Mouse (Mus musculus) common myeloid progenitor, adult 5-6 weeks (primary cell): ENCODE results near the gene Gm7903. TPM values are rescaled to one million over a fixed set of nuclear protein-coding genes. Genes with fewer than 3 reads are reported as not detected.
"Not testable (repeated sequence)": the region's sequence is repeated elsewhere in the genome, so short reads cannot be mapped to it uniquely, and the experiment has no call there.

Experiments
- ATAC-seq: replicated peaks from 2 replicates; pipeline ENCODE4 v1.8.0; 2016; ENCODE audit warnings: low read depth, mild to moderate bottlenecking, moderate TSS enrichment, inconsistent platforms; ENCODE audit not compliant: poor library complexity, severe bottlenecking
- total RNA-seq: library from RNA; stranded (forward); fragments of 200-1000, 187-1606 nt; gene quantifications from 2 replicates; pipeline ENCODE4 v1.2.3, GENCODE M21; 2017

Gene Gm7903
- total RNA-seq, result not detected in 2 replicates

- not testable (repeated sequence) for ATAC-seq
Measured at GRCm38 (mm10) chrX:135433535-135433934, at the start of gene Gm7903. Gene Gm7903 (plus strand): TSS chrX:135433835.

GRCm38 (mm10) chrX:135403578-135403977 lies 30.1 kb upstream of the Gm7903 start:
- ATAC-seq, result not testable (repeated sequence)

- peak; percentile 58; the same call in 1 of the 2 replicates for ATAC-seq
Measured at GRCm38 (mm10) chrX:135421203-135421602, 12.4 kb upstream of the Gm7903 start.

- ATAC-seq, result not testable (repeated sequence)
Measured at GRCm38 (mm10) chrX:135421824-135422223, 11.8 kb upstream of the Gm7903 start.

GRCm38 (mm10) chrX:135422473-135422872 lies 11.2 kb upstream of the Gm7903 start:
- ATAC-seq, result not testable (repeated sequence)

- ATAC-seq, result not testable (repeated sequence)
Measured at GRCm38 (mm10) chrX:135464160-135464559, 30.5 kb downstream of the Gm7903 start.

GRCm38 (mm10) chrX:135481902-135482301 lies 48.3 kb downstream of the Gm7903 start:
- ATAC-seq, result 0 out of 2 replicates have a peak, but pooled peaks have one; percentile 42

GRCm38 (mm10) chrX:135483183-135483582 lies 49.5 kb downstream of the Gm7903 start:
- 0 out of 2 replicates have a peak, but pooled peaks have one; percentile 62 for ATAC-seq

Other genes starting within 250 kb of the Gm7903 start
- not detected in 2 replicates for gene Tceal6, start 223.1 kb upstream of the Gm7903 start, total RNA-seq
- gene Pramel3, start 131.5 kb upstream of the Gm7903 start, total RNA-seq, result not detected in 2 replicates
- not detected in 2 replicates for gene Gm5128, start 60.6 kb upstream of the Gm7903 start, total RNA-seq
- not detected in 2 replicates for gene AV320801, start 60.8 kb downstream of the Gm7903 start, total RNA-seq
- gene Nxf7, start 164.9 kb downstream of the Gm7903 start, total RNA-seq, result 0.05 and 0.87 TPM in 2 replicates
- gene Prame, start 193.9 kb downstream of the Gm7903 start, total RNA-seq, result not detected in 2 replicates